Mouse (Mus musculus) embryonic stem cell, embryonic (primary cell): ENCODE data around the gene Fsd1l.
"Not testable (repeated sequence)": the region's sequence is repeated elsewhere in the genome, so short reads cannot be mapped to it uniquely, and the experiment has no call there.

Experiments
- CTCF ChIA-PET, 4 experiments: fragments of 300-600 bp in 2 of 4; fragments of 350-600 bp in 2 of 4; sonication (Branson Sonifier 250); formaldehyde crosslinking; loops; one replicate each; lab custom pipeline; 2022; ENCODE audit warnings: inconsistent platforms in 2 of 4; lab: Charles Lee
- POLR2A ChIA-PET, 4 experiments: fragments of 300-600 bp in 2 of 4; fragments of 350-600 bp in 2 of 4; sonication (Branson Sonifier 250); formaldehyde crosslinking; loops; one replicate each; lab custom pipeline; 2022; ENCODE audit warnings: antibody characterized with exemption in 4 of 4, inconsistent platforms in 1 of 4; lab: Charles Lee

Fsd1l gene

GRCm38 (mm10) chr4:53713704-53714050 is 82.4 kb downstream of the Fsd1l start, which contains the start of gene Fktn:
TSS of gene Fktn (plus strand) at chr4:53713998.
- POLR2A ChIA-PET = interaction anchor here in 2 of 4 experiments (0.6 to 1.2 kb wide), 4 partner anchors 17 to 1424 kb away, joined by 3 to 6 read pairs (median 4); no protein-coding TSS in a partner anchor
- CTCF ChIA-PET = interaction anchor here in 1 of 4 experiments (0.6 kb wide), 1 partner anchor 25 kb away, joined by 3 read pairs; no protein-coding TSS in a partner anchor

- ChIA-PET POLR2A (interaction anchor here in 2 of 4 experiments (0.6 to 1.2 kb wide), 4 partner anchors 16 to 1423 kb away, joined by 3 to 6 read pairs (median 4); no protein-coding TSS in a partner anchor), CTCF (interaction anchor here in 3 of 4 experiments (0.6 to 0.8 kb wide), 3 partner anchors 25 to 1136 kb away, joined by 3 read pairs; no protein-coding TSS in a partner anchor)
Observed at GRCm38 (mm10) chr4:53714051-53714814, 83.0 kb downstream of the Fsd1l start.

GRCm38 (mm10) chr4:53715977-53716376 is 84.7 kb downstream of the Fsd1l start:
- CTCF ChIA-PET = no interaction called here
- POLR2A ChIA-PET = interaction anchor here in 2 of 4 experiments (1.2 to 1.4 kb wide), 2 partner anchors 9 kb away, joined by 3 read pairs; no protein-coding TSS in a partner anchor

GRCm38 (mm10) chr4:53717546-53717945 is 86.3 kb downstream of the Fsd1l start:
- ChIA-PET POLR2A (no interaction called here), CTCF (no interaction called here)

GRCm38 (mm10) chr4:53718261-53718660 is 87.0 kb downstream of the Fsd1l start:
- POLR2A ChIA-PET = no interaction called here
- CTCF ChIA-PET = no interaction called here

- POLR2A ChIA-PET = interaction anchor here in 1 of 4 experiments (1.8 kb wide), 1 partner anchor 17 kb away, joined by 4 read pairs; no protein-coding TSS in a partner anchor
- CTCF ChIA-PET = no interaction called here
Observed at GRCm38 (mm10) chr4:53722506-53722905, 91.2 kb downstream of the Fsd1l start.

GRCm38 (mm10) chr4:53726100-53726499 is 94.8 kb downstream of the Fsd1l start:
- CTCF ChIA-PET, POLR2A ChIA-PET: not testable (repeated sequence)

- ChIA-PET CTCF (no interaction called here), POLR2A (no interaction called here)
Observed at GRCm38 (mm10) chr4:53728121-53728520, 96.8 kb downstream of the Fsd1l start.

- POLR2A ChIA-PET = interaction anchor here in 2 of 4 experiments (0.6 to 1.7 kb wide), 5 partner anchors 11 to 350 kb away, joined by 3 to 5 read pairs (median 4); no protein-coding TSS in a partner anchor
Observed at GRCm38 (mm10) chr4:53738956-53739616, 107.8 kb downstream of the Fsd1l start.

GRCm38 (mm10) chr4:53749831-53750230 is 118.6 kb downstream of the Fsd1l start:
- CTCF ChIA-PET = interaction anchor here in 2 of 4 experiments (0.8 to 1.2 kb wide), 3 partner anchors 11 to 135 kb away, joined by 3 read pairs; no protein-coding TSS in a partner anchor
- POLR2A ChIA-PET = interaction anchor here in 3 of 4 experiments (0.5 to 1.3 kb wide), 5 partner anchors 10 to 190 kb away, joined by 3 to 5 read pairs (median 4); no protein-coding TSS in a partner anchor

More at GRCm38 (mm10) chr4:53738956-53739616, 107.8 kb downstream of the Fsd1l start:
- CTCF ChIA-PET = interaction anchor here (0.5 to 2.7 kb wide), 23 partner anchors 9 to 848 kb away, joined by 3 to 15 read pairs (median 3); partner anchors contain the start of genes Tal2 (in 2 of the 4) and Fktn (in 1 of the 4)

GRCm38 (mm10) chr4:53750391-53751120 is 119.3 kb downstream of the Fsd1l start:
- ChIA-PET POLR2A (interaction anchor here in 3 of 4 experiments (0.7 to 1.3 kb wide), 7 partner anchors 10 to 803 kb away, joined by 3 to 6 read pairs (median 4); no protein-coding TSS in a partner anchor), CTCF (interaction anchor here in 3 of 4 experiments (0.5 to 1.2 kb wide), 4 partner anchors 11 to 754 kb away, joined by 3 read pairs; no protein-coding TSS in a partner anchor)
